In genomic region chr10:5639112-5639511, GRCm38 (mm10) we compare ENCODE assay signal across 10 mouse cellular contexts. TPM values are rescaled to one million over a fixed set of nuclear protein-coding genes. Genes with fewer than 3 reads are reported as not detected.
A peak's percentile ranks its signal among the peaks of the same experiment; 100 is the strongest.
DNase-seq lines count a peak whose midpoint lies in the region; ATAC-seq lines count a peak whose summit lies in the region.
"Had no signal": no experiment of that assay in that cellular context is flagged by ENCODE, and none has a peak within 500 bp of the region (broad histone marks: within the 10 kb centered on the region; RNA-seq: fewer than 3 reads in every experiment).

Vip (plus strand) TSS chr10:5639218.

- H3K36me3 ChIP-seq in hindbrain, embryonic 11.5 days (ENCODE audit: control insufficient read depth, insufficient read depth, low read length), result no peaks in the 10 kb centered on the region
- H3K36me3 ChIP-seq in hindbrain, embryonic 16.5 days (ENCODE audit: control insufficient read depth, insufficient read depth, low read length), result no peaks in the 10 kb centered on the region
- H3K36me3 ChIP-seq in stomach, embryonic 14.5 days (ENCODE audit: control insufficient read depth, insufficient read depth, low read length), result no peaks in the 10 kb centered on the region
- H3K36me3 ChIP-seq: heart, embryonic 15.5 days had no signal

- ATAC-seq in hindbrain, embryonic 11.5 days (ENCODE audit: low FRiP score), result no peak
- no peak; the same call in 1 of the 2 replicates for ATAC-seq in hindbrain, embryonic 16.5 days
- no peak for ATAC-seq in stomach, embryonic 14.5 days (ENCODE audit: insufficient number of reproducible peaks, insufficient read depth, low FRiP score, low read depth)

- 36% methylated on average over 8 of the region's 8 CpGs for WGBS in hindbrain, embryonic 11.5 days
- 34% methylated on average over 8 of the region's 8 CpGs for WGBS in hindbrain, embryonic 16.5 days
- WGBS in stomach, embryonic 14.5 days, result 31% methylated on average over 8 of the region's 8 CpGs

- H3K4me3 ChIP-seq in hindbrain, embryonic 11.5 days (ENCODE audit: low read depth, low read length), result no peak within 1 kb of the TSS
- no peak within 1 kb of the TSS for H3K4me3 ChIP-seq in hindbrain, embryonic 16.5 days (ENCODE audit: low read length)
- H3K4me3 ChIP-seq in stomach, embryonic 14.5 days (ENCODE audit: low read depth, low read length), result no peak within 1 kb of the TSS
- H3K4me3 ChIP-seq: heart, embryonic 15.5 days had no signal

- peak; percentile 46 for DNase-seq in hindbrain, embryonic 11.5 days (ENCODE audit: low spot score)
- DNase-seq in urinary bladder, postnatal 14 days (ENCODE audit: low spot score), result peak; percentile 11
- DNase-seq in urinary bladder, postnatal 10 days (ENCODE audit: low spot score), result no peak
- peak; percentile 14 to 30 for DNase-seq in layer of hippocampus, postnatal 10 days (ENCODE audit: low spot score in 2 of 2)
- DNase-seq in thymus, adult 18-20 months, result no peak
- no peak for DNase-seq in right cerebral cortex, postnatal 14 days

- no peaks in the 10 kb centered on the region for H3K27me3 ChIP-seq in hindbrain, embryonic 11.5 days (ENCODE audit: control insufficient read depth, insufficient read depth, low read length)
- H3K27me3 ChIP-seq in hindbrain, embryonic 16.5 days (replicated peaks; ENCODE audit: control insufficient read depth, insufficient read depth, low read length), result no peaks in the 10 kb centered on the region
- H3K27me3 ChIP-seq in stomach, embryonic 14.5 days (ENCODE audit: control insufficient read depth, insufficient read depth, low read length), result no peaks in the 10 kb centered on the region
- H3K27me3 ChIP-seq: heart, embryonic 15.5 days had no signal

- H3K9ac ChIP-seq in hindbrain, embryonic 11.5 days (ENCODE audit: low read depth, low read length), result no peak within 1 kb of the TSS
- no peak within 1 kb of the TSS for H3K9ac ChIP-seq in hindbrain, embryonic 16.5 days (ENCODE audit: low read depth, low read length)
- no peak within 1 kb of the TSS for H3K9ac ChIP-seq in stomach, embryonic 14.5 days (replicated peaks; ENCODE audit: low read depth, low read length)
- H3K9ac ChIP-seq: heart, embryonic 15.5 days had no signal

- no peak within 1 kb of the TSS for H3K4me2 ChIP-seq in hindbrain, embryonic 11.5 days (replicated peaks; ENCODE audit: low read depth, low read length)
- H3K4me2 ChIP-seq in hindbrain, embryonic 16.5 days (ENCODE audit: low read length), result no peak within 1 kb of the TSS
- H3K4me2 ChIP-seq in stomach, embryonic 14.5 days (replicated peaks; ENCODE audit: low read depth, low read length), result no peak within 1 kb of the TSS
- H3K4me2 ChIP-seq: heart, embryonic 15.5 days had no signal

- no peaks in the 10 kb centered on the region for H3K4me1 ChIP-seq in hindbrain, embryonic 11.5 days (replicated peaks; ENCODE audit: control insufficient read depth, insufficient read depth, low read length)
- H3K4me1 ChIP-seq in hindbrain, embryonic 16.5 days (ENCODE audit: control insufficient read depth, insufficient read depth, low read depth, low read length), result no peaks in the 10 kb centered on the region
- H3K4me1 ChIP-seq in stomach, embryonic 14.5 days (ENCODE audit: control insufficient read depth, insufficient read depth, low read length), result no peaks in the 10 kb centered on the region
- H3K4me1 ChIP-seq: heart, embryonic 15.5 days had no signal

- H3K9me3 ChIP-seq in hindbrain, embryonic 11.5 days (ENCODE audit: control insufficient read depth, low read length), result no peaks in the 10 kb centered on the region
- H3K9me3 ChIP-seq in hindbrain, embryonic 16.5 days (ENCODE audit: control insufficient read depth, low read length), result no peaks in the 10 kb centered on the region
- H3K9me3 ChIP-seq in stomach, embryonic 14.5 days (ENCODE audit: control insufficient read depth, low read depth, low read length), result no peaks in the 10 kb centered on the region
- H3K9me3 ChIP-seq: heart, embryonic 15.5 days had no signal

- no peak within 1 kb of the TSS for H3K27ac ChIP-seq in hindbrain, embryonic 11.5 days (ENCODE audit: low read depth, low read length)
- H3K27ac ChIP-seq in hindbrain, embryonic 16.5 days (ENCODE audit: low read depth, low read length), result no peak within 1 kb of the TSS
- no peak within 1 kb of the TSS for H3K27ac ChIP-seq in stomach, embryonic 14.5 days (ENCODE audit: low read length)
- H3K27ac ChIP-seq: heart, embryonic 15.5 days had no signal

RNA-seq across cellular contexts. Expression of gene Vip, which starts in this region (rescaled TPM):
- polyA plus RNA-seq in hindbrain, embryonic 11.5 days (2014; fragmentation: Nextera tagmentation; extraction: Ambion mirVana), result 0.76 and 1.0 TPM in 2 replicates
- polyA plus RNA-seq in hindbrain, embryonic 16.5 days (2015; fragmentation: Nextera tagmentation; extraction: Ambion mirVana), result 2.1 and 2.2 TPM in 2 replicates
- 1 to 10 TPM; 8.0 to 9.1 TPM for total RNA-seq in layer of hippocampus, postnatal 10 days (2021)
- 19.8 and 24.4 TPM in 2 replicates for polyA plus RNA-seq in stomach, embryonic 14.5 days (2014; fragmentation: Nextera tagmentation; extraction: Ambion mirVana)
- total RNA-seq: neutrophil, adult 5-6 weeks had no signal

Comparison
In these comparisons a context has a peak if more than half of its experiments do, and no peak if none do; other contexts are left out.
1. DNase-seq: peak in hindbrain, embryonic 11.5 days (single experiment), urinary bladder, postnatal 14 days (single experiment) and layer of hippocampus, postnatal 10 days (2 of 2); none in urinary bladder, postnatal 10 days (single experiment), thymus, adult 18-20 months (0 of 2) and right cerebral cortex, postnatal 14 days (single experiment).